Mouse (Mus musculus) cerebellum, adult 11-12 months (tissue): ENCODE data around the gene H2afb1.
"Not testable (repeated sequence)": the region's sequence is repeated elsewhere in the genome, so short reads cannot be mapped to it uniquely, and the experiment has no call there.

Experiments
- DNase-seq: peaks from one replicate; pipeline ENCODE4 v3.0.0; 2022

The H2afb1 gene

DNA sequence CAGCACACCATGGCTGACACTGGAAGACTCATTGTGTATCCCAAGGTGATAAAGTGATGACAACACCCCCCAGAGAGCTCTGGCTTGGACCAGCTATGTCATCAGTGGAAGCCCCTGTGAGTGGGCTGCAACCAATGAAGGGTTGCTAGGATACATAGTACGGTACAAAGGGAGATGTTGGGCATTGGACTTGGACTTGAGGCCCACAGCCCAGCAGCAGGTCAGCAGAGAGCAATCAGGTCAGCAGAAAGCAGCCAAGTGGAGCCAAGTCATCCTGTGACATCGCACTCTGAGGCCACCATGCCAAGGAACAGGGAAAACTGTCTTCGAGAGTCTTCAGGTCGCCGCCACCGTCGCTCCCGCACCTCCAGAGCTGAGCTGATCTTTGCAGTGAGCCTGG is at the start of gene H2afb1:
Gene H2afb1, plus strand, starts transcription at position 301 of the 400 bp plus-strand sequence.
- DNase-seq, result not testable (repeated sequence)

DNA sequence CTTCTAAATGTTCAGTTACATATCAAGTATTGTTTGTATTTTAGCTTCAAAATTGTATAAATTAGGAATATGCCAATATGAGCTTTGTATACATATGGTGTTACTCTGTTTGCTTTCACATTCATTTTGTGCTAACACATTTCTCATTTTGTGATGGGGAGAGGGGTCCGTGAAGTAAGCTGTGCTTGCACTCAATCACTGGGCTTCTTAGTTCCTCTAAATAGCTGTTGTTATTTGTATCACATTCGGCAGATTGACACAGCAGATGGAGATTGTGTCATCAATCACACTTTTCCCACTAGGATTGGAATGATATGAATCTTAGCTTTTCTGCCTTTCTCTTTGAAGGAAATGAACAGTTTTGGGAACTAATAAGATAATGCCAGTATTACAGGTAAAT is 21.5 kb downstream of the H2afb1 start:
- no peak for DNase-seq
